Mouse (Mus musculus): ENCODE data around the gene Pcbd1. TPM values are rescaled to one million over a fixed set of nuclear protein-coding genes. Genes with fewer than 3 reads are reported as not detected.
A peak's percentile ranks its signal among the peaks of the same experiment; 100 is the strongest.

Gene Pcbd1
- total and polyA plus RNA-seq, 3 experiments = 0.50 to 1.8 (median 0.86) TPM

GRCm38 (mm10) chr10:61068436-61069192, 20.5 kb upstream of the Pcbd1 start:
- no peaks in the 10 kb centered on the region for H3K36me3 ChIP-seq (ENCODE audit: control insufficient read depth, insufficient read depth, low read length)
- TF ChIP-seq POLR2A (IDR thresholded peaks at IDR 0.05; ENCODE audit: insufficient read depth, low read depth, low read length) (no peak), EP300 (IDR thresholded peaks at IDR 0.05; ENCODE audit: insufficient read depth, low read depth, low read length) (peak; percentile 58; the same call in 1 of the 2 replicates), CTCF (IDR thresholded peaks at IDR 0.05) (peak; percentile 86)
- no peaks in the 10 kb centered on the region for H3K79me2 ChIP-seq (replicated peaks; ENCODE audit: control insufficient read depth, insufficient read depth, low read length)
- WGBS = 10% methylated on average over 8 of the region's 8 CpGs
- no peak overlapping the region for H3K9ac ChIP-seq (ENCODE audit: low read depth, low read length)
- peak overlapping the region; percentile 18; the same call in 1 of the 2 replicates for H3K27ac ChIP-seq
- intact Hi-C loops (cut with DNase I) = loop anchor here (2.0 to 10.0 kb wide), 2 partner anchors 290 to 654 kb away; no protein-coding TSS in a partner anchor
- DNase-seq = peak; percentile 33 to 37
- no peaks in the 10 kb centered on the region for H3K4me1 ChIP-seq (ENCODE audit: control insufficient read depth, insufficient read depth, low read length)
- no peak overlapping the region for H3K4me3 ChIP-seq
- H3K27me3 ChIP-seq (ENCODE audit: control insufficient read depth, insufficient read depth, low read length) = no peaks in the 10 kb centered on the region

GRCm38 (mm10) chr10:61069248-61069647, 19.9 kb upstream of the Pcbd1 start:
- WGBS = 32% methylated on average over 13 of the region's 13 CpGs
- Histone ChIP-seq H3K4me1 (ENCODE audit: control insufficient read depth, insufficient read depth, low read length) (no peaks in the 10 kb centered on the region), H3K79me2 (replicated peaks; ENCODE audit: control insufficient read depth, insufficient read depth, low read length) (no peaks in the 10 kb centered on the region), H3K9ac (ENCODE audit: low read depth, low read length) (no peak overlapping the region), H3K36me3 (ENCODE audit: control insufficient read depth, insufficient read depth, low read length) (no peaks in the 10 kb centered on the region), H3K4me3 (no peak overlapping the region), H3K27ac (peak overlapping the region; percentile 18; the same call in 1 of the 2 replicates), H3K27me3 (ENCODE audit: control insufficient read depth, insufficient read depth, low read length) (no peaks in the 10 kb centered on the region)
- TF ChIP-seq POLR2A (IDR thresholded peaks at IDR 0.05; ENCODE audit: insufficient read depth, low read depth, low read length) = no peak
- TF ChIP-seq EP300 (IDR thresholded peaks at IDR 0.05; ENCODE audit: insufficient read depth, low read depth, low read length) = no peak
- TF ChIP-seq CTCF (IDR thresholded peaks at IDR 0.05) = no peak
- intact Hi-C loops (cut with DNase I) = loop anchor here (2.0 to 10.0 kb wide), 2 partner anchors 290 to 654 kb away; no protein-coding TSS in a partner anchor
- no peak for DNase-seq

- Histone ChIP-seq H3K9ac (ENCODE audit: low read depth, low read length) (no peak overlapping the region), H3K79me2 (replicated peaks; ENCODE audit: control insufficient read depth, insufficient read depth, low read length) (no peaks in the 10 kb centered on the region), H3K4me1 (ENCODE audit: control insufficient read depth, insufficient read depth, low read length) (no peaks in the 10 kb centered on the region), H3K27ac (no peak overlapping the region), H3K4me3 (no peak overlapping the region), H3K27me3 (ENCODE audit: control insufficient read depth, insufficient read depth, low read length) (no peaks in the 10 kb centered on the region), H3K36me3 (ENCODE audit: control insufficient read depth, insufficient read depth, low read length) (no peaks in the 10 kb centered on the region)
- intact Hi-C loops (cut with DNase I) = no loop called here
- DNase-seq = peak; percentile 37 to 69
- WGBS = 15% methylated on average over 16 of the region's 16 CpGs
- TF ChIP-seq POLR2A (IDR thresholded peaks at IDR 0.05; ENCODE audit: insufficient read depth, low read depth, low read length) (no peak), EP300 (IDR thresholded peaks at IDR 0.05; ENCODE audit: insufficient read depth, low read depth, low read length) (no peak), CTCF (IDR thresholded peaks at IDR 0.05) (peak; percentile 96)
Measured at GRCm38 (mm10) chr10:61072324-61072723, 16.8 kb upstream of the Pcbd1 start.

- H3K4me3 ChIP-seq = no peak overlapping the region
- TF ChIP-seq POLR2A (IDR thresholded peaks at IDR 0.05; ENCODE audit: insufficient read depth, low read depth, low read length) = no peak
- no peak for TF ChIP-seq CTCF (IDR thresholded peaks at IDR 0.05)
- TF ChIP-seq EP300 (IDR thresholded peaks at IDR 0.05; ENCODE audit: insufficient read depth, low read depth, low read length) = no peak
- H3K9ac ChIP-seq (ENCODE audit: low read depth, low read length) = no peak overlapping the region
- H3K27ac ChIP-seq = no peak overlapping the region
- H3K79me2 ChIP-seq (replicated peaks; ENCODE audit: control insufficient read depth, insufficient read depth, low read length) = no peaks in the 10 kb centered on the region
- no peaks in the 10 kb centered on the region for H3K27me3 ChIP-seq (ENCODE audit: control insufficient read depth, insufficient read depth, low read length)
- 10% methylated on average over 1 of the region's 1 CpGs for WGBS
- no peaks in the 10 kb centered on the region for H3K4me1 ChIP-seq (ENCODE audit: control insufficient read depth, insufficient read depth, low read length)
- intact Hi-C loops (cut with DNase I) = no loop called here
- no peaks in the 10 kb centered on the region for H3K36me3 ChIP-seq (ENCODE audit: control insufficient read depth, insufficient read depth, low read length)
- no peak for DNase-seq
Measured at GRCm38 (mm10) chr10:61074643-61075042, 14.5 kb upstream of the Pcbd1 start.

- Histone ChIP-seq H3K79me2 (replicated peaks; ENCODE audit: control insufficient read depth, insufficient read depth, low read length) (no peaks in the 10 kb centered on the region), H3K4me3 (no peak overlapping the region), H3K4me1 (ENCODE audit: control insufficient read depth, insufficient read depth, low read length) (no peaks in the 10 kb centered on the region), H3K27ac (no peak overlapping the region), H3K27me3 (ENCODE audit: control insufficient read depth, insufficient read depth, low read length) (no peaks in the 10 kb centered on the region), H3K36me3 (ENCODE audit: control insufficient read depth, insufficient read depth, low read length) (no peaks in the 10 kb centered on the region), H3K9ac (ENCODE audit: low read depth, low read length) (no peak overlapping the region)
- WGBS = 97% methylated on average over 3 of the region's 3 CpGs
- intact Hi-C loops (cut with DNase I) = no loop called here
- no peak for DNase-seq
- TF ChIP-seq EP300 (IDR thresholded peaks at IDR 0.05; ENCODE audit: insufficient read depth, low read depth, low read length) = no peak
- TF ChIP-seq CTCF (IDR thresholded peaks at IDR 0.05) = no peak
- no peak for TF ChIP-seq POLR2A (IDR thresholded peaks at IDR 0.05; ENCODE audit: insufficient read depth, low read depth, low read length)
Measured at GRCm38 (mm10) chr10:61075607-61076006, 13.5 kb upstream of the Pcbd1 start.

All from heart, adult 2 months (tissue).